29 mouse cellular contexts compared by ENCODE assay signal in genomic region chr12:15585845-15586244, GRCm38 (mm10).
A peak's percentile ranks its signal among the peaks of the same experiment; 100 is the strongest.
DNase-seq lines count a peak whose midpoint lies in the region; ATAC-seq and TF ChIP-seq lines count a peak whose summit lies in the region.
"Had no signal": no experiment of that assay in that cellular context is flagged by ENCODE, and none has a peak within 500 bp of the region (broad histone marks: within the 10 kb centered on the region; RNA-seq: fewer than 3 reads in every experiment).

No protein-coding gene starts in this region.

- H3K4me1 ChIP-seq in hindbrain, postnatal 0 days (ENCODE audit: insufficient read depth, low read length) = no peaks in the 10 kb centered on the region
- no peaks in the 10 kb centered on the region for H3K4me1 ChIP-seq in hindbrain, embryonic 14.5 days (replicated peaks; ENCODE audit: control insufficient read depth, insufficient read depth, low read length)
- no peaks in the 10 kb centered on the region for H3K4me1 ChIP-seq in forebrain, postnatal 0 days (ENCODE audit: insufficient read depth)
- H3K4me1 ChIP-seq in lung, adult 2 months (ENCODE audit: control insufficient read depth, insufficient read depth, low read length) = no peaks in the 10 kb centered on the region
- H3K4me1 ChIP-seq: embryonic facial prominence, embryonic 12.5 days; hindbrain, embryonic 10.5 days; liver, embryonic 13.5 days; midbrain, embryonic 15.5 days; neural tube, embryonic 13.5 days had no signal

- no peak for TF ChIP-seq CTCF in hindbrain, postnatal 0 days (IDR thresholded peaks at IDR 0.05; ENCODE audit: low read depth)
- TF ChIP-seq CTCF in forebrain, postnatal 0 days (IDR thresholded peaks at IDR 0.05; ENCODE audit: low read depth) = no peak
- TF ChIP-seq CTCF in lung, adult 2 months (IDR thresholded peaks at IDR 0.05; ENCODE audit: insufficient read depth, low read length) = no peak

- H3K36me3 ChIP-seq in hindbrain, postnatal 0 days (ENCODE audit: insufficient read depth, low read length) = no peaks in the 10 kb centered on the region
- no peaks in the 10 kb centered on the region for H3K36me3 ChIP-seq in hindbrain, embryonic 14.5 days (replicated peaks; ENCODE audit: control insufficient read depth, insufficient read depth)
- H3K36me3 ChIP-seq in forebrain, postnatal 0 days (ENCODE audit: insufficient read depth) = no peaks in the 10 kb centered on the region
- H3K36me3 ChIP-seq: embryonic facial prominence, embryonic 12.5 days; hindbrain, embryonic 10.5 days; limb, embryonic 15.5 days; liver, embryonic 13.5 days; midbrain, embryonic 15.5 days; neural tube, embryonic 13.5 days had no signal

- no peak for TF ChIP-seq POLR2A in lung, adult 2 months (IDR thresholded peaks at IDR 0.05; ENCODE audit: borderline replicate concordance, extremely low read depth, low read depth, low read length)

- no peak overlapping the region for H3K9ac ChIP-seq in hindbrain, postnatal 0 days (replicated peaks; ENCODE audit: low read length)
- H3K9ac ChIP-seq in hindbrain, embryonic 14.5 days = no peak overlapping the region
- no peak overlapping the region for H3K9ac ChIP-seq in forebrain, postnatal 0 days
- H3K9ac ChIP-seq: embryonic facial prominence, embryonic 12.5 days; limb, embryonic 15.5 days; liver, embryonic 13.5 days; midbrain, embryonic 15.5 days; neural tube, embryonic 13.5 days had no signal

- DNase-seq in cerebellum, postnatal 10 days = peak; percentile 20 to 37
- peak; percentile 61 for DNase-seq in hindbrain, postnatal 0 days (ENCODE audit: low spot score)
- DNase-seq in hindbrain, embryonic 14.5 days (ENCODE audit: low spot score) = no peak
- peak; percentile 82 for DNase-seq in A20 (ENCODE audit: low read depth, low spot score)
- DNase-seq in forebrain, postnatal 0 days = peak; percentile 39
- no peak for DNase-seq in lung, adult 2 months
- DNase-seq: adrenal gland, postnatal 36 days; cerebellum, adult 11 months; cerebellum, adult 9-10 months; embryo, embryonic 11 days; gastrocnemius, postnatal 14 days; heart, postnatal 14 days; kidney, adult 8-10 months; kidney, postnatal 4 days; liver, embryonic 13.5 days; lung, adult 18-20 months; lung, postnatal 10 days had no signal

- H3K27me3 ChIP-seq in hindbrain, postnatal 0 days (ENCODE audit: insufficient read depth, low read length) = no peaks in the 10 kb centered on the region
- H3K27me3 ChIP-seq in hindbrain, embryonic 14.5 days (ENCODE audit: control insufficient read depth, insufficient read depth, low read length) = no peaks in the 10 kb centered on the region
- H3K27me3 ChIP-seq in forebrain, postnatal 0 days (ENCODE audit: insufficient read depth, low read length) = no peaks in the 10 kb centered on the region
- H3K27me3 ChIP-seq: embryonic facial prominence, embryonic 12.5 days; limb, embryonic 15.5 days; liver, embryonic 13.5 days; midbrain, embryonic 15.5 days; neural tube, embryonic 13.5 days had no signal

- WGBS in hindbrain, postnatal 0 days = 59% methylated on average over 1 of the region's 1 CpGs
- 82% methylated on average over 1 of the region's 1 CpGs for WGBS in hindbrain, embryonic 14.5 days
- WGBS in forebrain, postnatal 0 days = 49% methylated on average over 1 of the region's 1 CpGs
- WGBS in lung, adult 2 months = 71% methylated on average over 1 of the region's 1 CpGs

- ATAC-seq in cerebellum, adult (ENCODE audit: insufficient number of reproducible peaks, low FRiP score, low TSS enrichment) = no peak
- no peak for ATAC-seq in hindbrain, postnatal 0 days
- no peak for ATAC-seq in hindbrain, embryonic 14.5 days (ENCODE audit: low FRiP score)
- ATAC-seq in forebrain, postnatal 0 days = peak; percentile 71
- ATAC-seq: hindbrain, embryonic 16.5 days; intestine, embryonic 16.5 days; midbrain, embryonic 15.5 days; Patski had no signal

- no peak overlapping the region for H3K4me3 ChIP-seq in hindbrain, postnatal 0 days (ENCODE audit: low read length)
- no peak overlapping the region for H3K4me3 ChIP-seq in hindbrain, embryonic 14.5 days (replicated peaks; ENCODE audit: low read length)
- no peak overlapping the region for H3K4me3 ChIP-seq in forebrain, postnatal 0 days (ENCODE audit: low read depth, low read length)
- H3K4me3 ChIP-seq in lung, adult 2 months (replicated peaks; ENCODE audit: extremely low read depth, low read depth, low read length) = no peak overlapping the region
- H3K4me3 ChIP-seq: embryonic facial prominence, embryonic 12.5 days; hindbrain, embryonic 10.5 days; limb, embryonic 15.5 days; liver, embryonic 13.5 days; midbrain, embryonic 15.5 days; myocyte; neural tube, embryonic 13.5 days had no signal

- H3K9me3 ChIP-seq in hindbrain, postnatal 0 days (ENCODE audit: low read length) = no peaks in the 10 kb centered on the region
- H3K9me3 ChIP-seq in hindbrain, embryonic 14.5 days (ENCODE audit: control insufficient read depth, low read length) = no peaks in the 10 kb centered on the region
- H3K9me3 ChIP-seq in forebrain, postnatal 0 days (ENCODE audit: low read length) = no peaks in the 10 kb centered on the region
- H3K9me3 ChIP-seq: embryonic facial prominence, embryonic 12.5 days; hindbrain, embryonic 10.5 days; limb, embryonic 15.5 days; liver, embryonic 13.5 days; midbrain, embryonic 15.5 days; neural tube, embryonic 13.5 days had no signal

- H3K4me2 ChIP-seq in hindbrain, postnatal 0 days (ENCODE audit: low read depth, low read length) = no peak overlapping the region
- no peak overlapping the region for H3K4me2 ChIP-seq in hindbrain, embryonic 14.5 days (replicated peaks)
- H3K4me2 ChIP-seq in forebrain, postnatal 0 days (ENCODE audit: low read depth) = no peak overlapping the region
- H3K4me2 ChIP-seq: embryonic facial prominence, embryonic 12.5 days; limb, embryonic 15.5 days; liver, embryonic 13.5 days; midbrain, embryonic 15.5 days; neural tube, embryonic 13.5 days had no signal

- no peak overlapping the region for H3K27ac ChIP-seq in hindbrain, postnatal 0 days
- H3K27ac ChIP-seq in hindbrain, embryonic 14.5 days = no peak overlapping the region
- no peak overlapping the region for H3K27ac ChIP-seq in forebrain, postnatal 0 days (ENCODE audit: low read depth, low read length)
- H3K27ac ChIP-seq: embryonic facial prominence, embryonic 12.5 days; hindbrain, embryonic 10.5 days; kidney, postnatal 0 days; limb, embryonic 15.5 days; liver, embryonic 13.5 days; macrophage; midbrain, embryonic 15.5 days; neural tube, embryonic 13.5 days had no signal

Comparison
In these comparisons a context has a peak if more than half of its experiments do, and no peak if none do; other contexts are left out.
1. DNase-seq: peak in cerebellum, postnatal 10 days (2 of 2), hindbrain, postnatal 0 days (single experiment), A20 (single experiment) and forebrain, postnatal 0 days (single experiment); none in hindbrain, embryonic 14.5 days (single experiment) and lung, adult 2 months (single experiment).